Comparison of ENCODE assay signal across 11 mouse cellular contexts in the genomic region with DNA sequence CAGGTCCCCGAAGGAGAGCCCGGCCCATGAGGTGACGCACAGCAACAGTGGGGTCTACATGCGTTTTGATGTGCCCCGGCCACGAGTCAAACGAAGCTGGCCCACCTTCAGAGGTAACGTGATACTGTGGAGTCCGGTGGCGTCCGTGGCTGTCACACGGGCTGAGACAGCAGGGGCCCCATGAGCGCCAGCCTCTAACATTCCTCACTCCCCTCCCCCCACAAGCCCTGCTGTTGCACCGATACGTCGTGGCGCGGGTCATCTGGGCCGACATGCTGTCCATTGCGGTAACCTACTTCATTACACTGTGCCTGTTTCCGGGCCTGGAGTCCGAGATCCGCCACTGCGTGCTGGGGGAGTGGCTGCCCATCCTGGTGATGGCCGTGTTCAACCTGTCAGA. TPM values are rescaled to one million over a fixed set of nuclear protein-coding genes. Genes with fewer than 3 reads are reported as not detected.
DNase-seq lines count a peak whose midpoint lies in the region; ATAC-seq lines count a peak whose summit lies in the region.
"Had no signal": no experiment of that assay in that cellular context is flagged by ENCODE, and none has a peak within 500 bp of the region (broad histone marks: within the 10 kb centered on the region; RNA-seq: fewer than 3 reads in every experiment).

No protein-coding gene starts in this region.

- no peaks in the 10 kb centered on the region for H3K27me3 ChIP-seq in heart, embryonic 14.5 days (ENCODE audit: control insufficient read depth, insufficient read depth, low read length)
- H3K27me3 ChIP-seq in limb, embryonic 11.5 days (ENCODE audit: control insufficient read depth, insufficient read depth, low read length), result no peaks in the 10 kb centered on the region
- no peaks in the 10 kb centered on the region for H3K27me3 ChIP-seq in limb, embryonic 10.5 days (ENCODE audit: low read depth, poor library complexity, severe bottlenecking)
- H3K27me3 ChIP-seq in forebrain, embryonic 16.5 days (replicated peaks; ENCODE audit: control insufficient read depth, insufficient read depth, low read length), result no peaks in the 10 kb centered on the region

- no peak overlapping the region for H3K4me3 ChIP-seq in heart, embryonic 14.5 days (ENCODE audit: control insufficient read depth in 1 of 2, insufficient read depth in 1 of 2, low read depth in 1 of 2, low read length in 2 of 2)
- no peak overlapping the region for H3K4me3 ChIP-seq in limb, embryonic 11.5 days (ENCODE audit: low read depth, low read length)
- no peak overlapping the region for H3K4me3 ChIP-seq in limb, embryonic 10.5 days
- H3K4me3 ChIP-seq in forebrain, embryonic 16.5 days (replicated peaks; ENCODE audit: low read length), result no peak overlapping the region

- no peaks in the 10 kb centered on the region; a peak in 1 of 4 replicates for H3K4me1 ChIP-seq in heart, embryonic 14.5 days (ENCODE audit: control insufficient read depth in 2 of 2, insufficient read depth in 2 of 2, low read length in 2 of 2)
- 0 out of 2 replicates have a peak, but pooled peaks cover 2% of the 10 kb centered on the region for H3K4me1 ChIP-seq in limb, embryonic 11.5 days (ENCODE audit: control insufficient read depth, insufficient read depth, low read length)
- peaks cover 15% of the 10 kb centered on the region for H3K4me1 ChIP-seq in limb, embryonic 10.5 days
- H3K4me1 ChIP-seq in forebrain, embryonic 16.5 days (replicated peaks; ENCODE audit: control insufficient read depth, insufficient read depth, low read length), result no peaks in the 10 kb centered on the region; the same call in 1 of the 2 replicates

- H3K27ac ChIP-seq in heart, embryonic 14.5 days (replicated peaks in 1 of 2; ENCODE audit: control insufficient read depth in 1 of 2, insufficient read depth in 1 of 2, low read depth in 2 of 2, low read length in 2 of 2), result no peak overlapping the region
- H3K27ac ChIP-seq in limb, embryonic 11.5 days (replicated peaks; ENCODE audit: low read depth, low read length), result no peak overlapping the region
- no peak overlapping the region for H3K27ac ChIP-seq in limb, embryonic 10.5 days
- H3K27ac ChIP-seq in forebrain, embryonic 16.5 days (ENCODE audit: low read length), result no peak overlapping the region

- DNase-seq in cerebellum, adult 11-12 months, result peak; percentile 60
- DNase-seq in cerebellum, postnatal 4 days (ENCODE audit: low spot score in 2 of 2), result no peak
- no peak for DNase-seq in heart, adult 18-20 months
- DNase-seq in limb, embryonic 11.5 days (ENCODE audit: low spot score), result no peak
- no peak for DNase-seq in limb, embryonic 10.5 days (ENCODE audit: low spot score)
- DNase-seq in liver, result no peak

- WGBS in heart, embryonic 14.5 days, result 46% methylated on average over 25 of the region's 25 CpGs
- whole genome bisulfite sequencing in limb, embryonic 11.5 days, result 55% methylated on average over 25 of the region's 25 CpGs
- 64% methylated on average over 25 of the region's 25 CpGs for WGBS in limb, embryonic 10.5 days
- 77% methylated on average over 25 of the region's 25 CpGs for WGBS in forebrain, embryonic 16.5 days

- H3K9me3 ChIP-seq in heart, embryonic 14.5 days (ENCODE audit: control insufficient read depth, low read length), result no peaks in the 10 kb centered on the region
- H3K9me3 ChIP-seq in limb, embryonic 11.5 days (ENCODE audit: control insufficient read depth, low read length), result no peaks in the 10 kb centered on the region
- no peaks in the 10 kb centered on the region for H3K9me3 ChIP-seq in limb, embryonic 10.5 days (replicated peaks)
- H3K9me3 ChIP-seq in forebrain, embryonic 16.5 days (ENCODE audit: control insufficient read depth, low read length), result no peaks in the 10 kb centered on the region

- no peak overlapping the region for H3K9ac ChIP-seq in heart, embryonic 14.5 days (ENCODE audit: low read length)
- H3K9ac ChIP-seq in limb, embryonic 11.5 days (ENCODE audit: low read length), result no peak overlapping the region
- no peak overlapping the region for H3K9ac ChIP-seq in forebrain, embryonic 16.5 days (replicated peaks; ENCODE audit: low read depth, low read length)

- no peak for ATAC-seq in heart, embryonic 14.5 days (ENCODE audit: insufficient number of reproducible peaks, insufficient read depth, low FRiP score, low read depth)
- 0 out of 2 replicates have a peak, but pooled peaks have one; percentile 27 for ATAC-seq in limb, embryonic 11.5 days (ENCODE audit: insufficient number of reproducible peaks, low FRiP score, low TSS enrichment, low read depth)
- ATAC-seq in forebrain, embryonic 16.5 days, result 0 out of 2 replicates have a peak, but pooled peaks have one; percentile 4

- no peaks in the 10 kb centered on the region for H3K36me3 ChIP-seq in heart, embryonic 14.5 days (ENCODE audit: control insufficient read depth, insufficient read depth, low read length)
- H3K36me3 ChIP-seq in limb, embryonic 11.5 days (ENCODE audit: control insufficient read depth, insufficient read depth, low read length), result no peaks in the 10 kb centered on the region
- H3K36me3 ChIP-seq in limb, embryonic 10.5 days, result peaks cover 13% of the 10 kb centered on the region
- peaks cover 19% of the 10 kb centered on the region for H3K36me3 ChIP-seq in forebrain, embryonic 16.5 days (ENCODE audit: control insufficient read depth, insufficient read depth)

- peak overlapping the region; percentile 39 for H3K4me2 ChIP-seq in heart, embryonic 14.5 days (ENCODE audit: low read length)
- no peak overlapping the region for H3K4me2 ChIP-seq in limb, embryonic 11.5 days (ENCODE audit: low read depth, severe bottlenecking)
- no peak overlapping the region for H3K4me2 ChIP-seq in forebrain, embryonic 16.5 days (ENCODE audit: low read length)

RNA-seq across cellular contexts. Expression of a gene that starts 26.2 kb away (rescaled TPM):
- polyA plus RNA-seq in heart, embryonic 14.5 days (2014; fragmentation: Nextera tagmentation; extraction: Ambion mirVana), result 1.0 and 1.7 TPM in 2 replicates
- total RNA-seq in heart, adult 18-20 months (2021), result under 1 TPM; 0.17 to 0.21 TPM
- polyA plus RNA-seq in limb, embryonic 11.5 days (2014; fragmentation: Nextera tagmentation; extraction: Ambion mirVana), result 12.9 and 13.0 TPM in 2 replicates
- polyA plus RNA-seq in limb, embryonic 10.5 days (2016; fragmentation: Nextera tagmentation; extraction: Ambion mirVana), result 15.5 and 17.5 TPM in 2 replicates
- polyA plus RNA-seq in forebrain, embryonic 16.5 days (2015; fragmentation: Nextera tagmentation; extraction: Ambion mirVana), result 93.7 and 99.2 TPM in 2 replicates
- total RNA-seq: common myeloid progenitor, adult 5-6 weeks; hematopoietic stem cell, adult 5-6 weeks; megakaryocyte-erythroid progenitor cell, adult 5-6 weeks had no signal
